Mouse (Mus musculus) gastrocnemius, postnatal 25 days (tissue): ENCODE measurements at regions not wholly inside any gene's neighbourhood (a gene's known extent, or its start where the extent isn't known, plus 50 kb on each side); places are given as distances from the start of the nearest gene placed in this dataset.

Experiments
- DNase-seq: peaks from one replicate; pipeline ENCODE4 v3.0.0; 2022

- DNase-seq: no peak
Measured at GRCm38 (mm10) chr12:54382965-54383364, 179.3 kb upstream of the Egln3 start.

GRCm38 (mm10) chr12:54382061-54382460, 178.4 kb upstream of the Egln3 start:
- DNase-seq: no peak

GRCm38 (mm10) chr12:54380322-54380721, 176.7 kb upstream of the Egln3 start:
- no peak for DNase-seq

- DNase-seq: no peak
Measured at GRCm38 (mm10) chr12:54378576-54378975, 174.9 kb upstream of the Egln3 start.

- no peak for DNase-seq
Measured at GRCm38 (mm10) chr12:54374060-54374459, 170.4 kb upstream of the Egln3 start.

GRCm38 (mm10) chr12:54369217-54369616, 165.6 kb upstream of the Egln3 start:
- DNase-seq: no peak

GRCm38 (mm10) chr12:54364381-54365095, 160.9 kb upstream of the Egln3 start:
- no peak for DNase-seq

- no peak for DNase-seq
Measured at GRCm38 (mm10) chr12:54361762-54362161, 158.1 kb upstream of the Egln3 start.

GRCm38 (mm10) chr12:54354187-54354586, 150.5 kb upstream of the Egln3 start:
- DNase-seq: no peak

- no peak for DNase-seq
Measured at GRCm38 (mm10) chr12:54353694-54354093, 150.0 kb upstream of the Egln3 start.

GRCm38 (mm10) chr12:54352963-54353606, 149.4 kb upstream of the Egln3 start:
- DNase-seq: no peak

- DNase-seq: no peak
Measured at GRCm38 (mm10) chr12:54350293-54350692, 146.6 kb upstream of the Egln3 start.

GRCm38 (mm10) chr12:54349403-54349802, 145.7 kb upstream of the Egln3 start:
- DNase-seq: no peak

- DNase-seq: no peak
Measured at GRCm38 (mm10) chr12:54343493-54343892, 139.8 kb upstream of the Egln3 start.

GRCm38 (mm10) chr12:54335509-54335908, 131.8 kb upstream of the Egln3 start:
- no peak for DNase-seq

GRCm38 (mm10) chr12:54334491-54335132, 131.0 kb upstream of the Egln3 start:
- no peak for DNase-seq

- no peak for DNase-seq
Measured at GRCm38 (mm10) chr12:54333632-54334321, 130.1 kb upstream of the Egln3 start.

GRCm38 (mm10) chr12:54327483-54327882, 123.8 kb upstream of the Egln3 start:
- no peak for DNase-seq

- no peak for DNase-seq
Measured at GRCm38 (mm10) chr12:54326571-54326970, 122.9 kb upstream of the Egln3 start.

- DNase-seq: no peak
Measured at GRCm38 (mm10) chr12:54320533-54320932, 116.9 kb upstream of the Egln3 start.

- no peak for DNase-seq
Measured at GRCm38 (mm10) chr12:54316980-54317471, 113.4 kb upstream of the Egln3 start.

- DNase-seq: no peak
Measured at GRCm38 (mm10) chr12:54316066-54316567, 112.5 kb upstream of the Egln3 start.
